Mouse (Mus musculus): ENCODE data around the gene Abcc2. TPM values are rescaled to one million over a fixed set of nuclear protein-coding genes. Genes with fewer than 3 reads are reported as not detected.

Abcc2 gene
- under 1 TPM; 0.13 to 0.20 TPM for total RNA-seq (2021)
- long read RNA-seq, experiment 1 = 0 reads
- long read RNA-seq, experiment 2 = 0 reads

DNA sequence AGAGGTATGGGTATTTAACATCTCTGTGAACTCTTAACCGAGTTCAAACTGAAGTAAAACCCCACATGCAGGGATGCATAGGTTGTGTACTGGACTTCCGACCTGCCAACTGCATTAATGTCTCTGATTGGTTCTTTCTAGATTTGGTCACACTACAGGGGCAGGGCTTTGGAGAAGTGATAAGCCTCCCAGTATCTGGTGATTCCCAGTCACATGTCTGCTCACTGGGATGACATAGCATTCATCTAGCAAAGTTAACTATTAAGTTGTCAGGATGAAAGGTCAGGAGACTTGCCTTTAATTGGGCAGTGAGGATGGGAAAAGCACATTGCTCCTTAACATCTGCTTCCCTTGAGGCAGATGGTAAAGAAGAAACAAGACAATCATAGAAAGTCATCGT, at the start of gene Abcc2:
Gene Abcc2, plus strand, starts transcription at position 213 of the 400 bp plus-strand sequence.
- no peak for DNase-seq (ENCODE audit: low spot score in 2 of 2)

DNA sequence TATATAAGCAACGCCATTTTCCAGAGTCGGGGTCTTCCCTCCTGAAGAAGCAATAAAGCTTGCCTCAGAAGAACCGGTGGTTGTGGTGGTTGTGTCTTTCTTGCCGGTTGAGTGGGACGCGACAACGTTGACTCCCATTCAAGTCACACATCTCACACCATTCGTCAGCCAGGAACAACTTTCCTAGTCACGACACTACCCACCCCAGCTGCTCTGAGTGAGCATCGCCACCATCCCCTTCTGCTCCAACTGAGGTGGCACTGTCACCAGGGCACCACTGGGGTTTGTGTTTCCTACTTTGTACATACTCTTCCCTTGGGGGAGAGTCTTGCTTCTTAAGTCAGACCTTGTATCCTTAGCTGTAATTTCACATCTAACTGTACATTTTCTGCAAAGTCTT, 43.6 kb upstream of the Abcc2 start:
- DNase-seq (ENCODE audit: low spot score in 2 of 2) = no peak

GRCm38 (mm10) chr19:43743401-43743800, 38.6 kb upstream of the Abcc2 start:
- DNase-seq (ENCODE audit: low spot score in 2 of 2) = no peak

- DNase-seq (ENCODE audit: low spot score in 2 of 2) = no peak
Measured at GRCm38 (mm10) chr19:43745740-43746139, 36.3 kb upstream of the Abcc2 start.

DNA sequence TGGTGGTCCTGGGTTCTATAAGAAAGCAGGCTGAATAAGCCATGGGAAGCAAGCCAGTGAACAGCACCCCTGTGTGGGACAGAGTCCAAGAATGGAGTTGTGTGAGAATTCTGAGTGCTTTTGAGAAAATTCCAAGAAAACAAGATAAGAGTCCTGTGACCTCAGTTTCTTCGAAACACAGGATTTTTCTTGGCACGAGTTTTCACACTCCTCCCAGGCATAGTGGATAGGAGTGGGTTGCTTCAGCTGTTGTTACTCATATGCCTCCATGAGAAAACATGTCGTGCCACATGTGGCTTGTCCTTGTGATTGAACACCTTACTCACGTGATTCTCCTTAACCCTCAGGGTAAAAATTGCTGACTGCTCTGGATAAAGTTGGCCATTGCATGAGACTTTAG, 34.1 kb upstream of the Abcc2 start:
- DNase-seq (ENCODE audit: low spot score in 2 of 2) = no peak

GRCm38 (mm10) chr19:43750008-43750407, 32.0 kb upstream of the Abcc2 start:
- no peak for DNase-seq (ENCODE audit: low spot score in 2 of 2)

GRCm38 (mm10) chr19:43752489-43753225, 29.3 kb upstream of the Abcc2 start, which contains the start of the genes Cutc and Cox15:
Cutc (plus strand) TSS chr19:43752996.
Cox15 (minus strand) TSS chr19:43753000.
- peak; percentile 98 for DNase-seq (ENCODE audit: low spot score in 2 of 2)

DNA sequence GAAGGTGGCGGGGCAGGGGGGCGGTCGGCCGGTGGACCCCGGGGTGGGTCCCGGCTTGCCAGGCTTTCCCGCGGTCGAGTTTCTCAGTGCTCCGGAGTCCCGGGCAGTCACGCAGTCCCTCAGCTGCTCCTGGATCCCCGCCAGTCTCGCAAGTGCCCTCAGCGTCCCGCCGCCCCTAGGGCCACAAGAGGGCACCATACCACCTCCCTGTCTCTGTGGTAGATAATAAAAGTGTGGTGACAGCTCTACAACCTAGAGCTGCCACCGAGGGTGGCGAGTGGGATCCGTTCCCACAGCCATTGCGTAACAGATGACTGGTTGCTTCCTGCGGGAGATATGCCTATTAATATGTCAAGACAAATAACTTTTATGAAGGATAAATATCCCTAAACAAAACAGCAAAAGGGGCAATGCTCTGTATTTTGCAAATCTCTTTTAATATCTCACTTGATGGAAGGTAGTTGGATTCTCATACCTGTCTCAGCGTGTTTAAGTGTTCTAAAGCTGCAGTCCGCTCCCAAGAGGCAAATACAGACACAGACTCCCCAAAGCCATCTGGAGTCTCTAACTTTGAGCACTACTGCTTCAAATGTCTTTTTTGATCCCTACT, 28.7 kb upstream of the Abcc2 start:
- DNase-seq (ENCODE audit: low spot score in 2 of 2) = peak; percentile 90 to 91

DNA sequence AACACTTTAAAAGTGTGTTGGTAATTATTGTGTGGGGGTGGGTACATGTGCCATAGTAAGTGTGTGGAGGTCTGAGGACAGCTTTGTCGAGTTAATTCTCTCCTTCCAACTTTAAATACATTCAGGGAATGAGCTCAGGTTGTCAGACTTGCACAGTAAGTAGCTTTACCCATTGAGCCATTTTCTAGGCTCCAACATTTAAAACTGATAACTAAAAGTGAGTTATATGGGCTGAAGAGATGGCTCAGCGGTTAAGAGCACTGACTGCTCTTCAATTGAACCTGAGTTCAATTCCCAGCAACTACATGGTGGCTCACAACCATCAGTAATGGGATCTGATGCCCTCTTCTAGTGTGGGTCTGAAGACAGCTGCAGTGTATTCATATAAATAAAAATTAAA, 27.8 kb upstream of the Abcc2 start:
- no peak for DNase-seq (ENCODE audit: low spot score in 2 of 2)

- DNase-seq (ENCODE audit: low spot score in 2 of 2) = no peak
Measured at GRCm38 (mm10) chr19:43754872-43755271, 27.1 kb upstream of the Abcc2 start.

DNA sequence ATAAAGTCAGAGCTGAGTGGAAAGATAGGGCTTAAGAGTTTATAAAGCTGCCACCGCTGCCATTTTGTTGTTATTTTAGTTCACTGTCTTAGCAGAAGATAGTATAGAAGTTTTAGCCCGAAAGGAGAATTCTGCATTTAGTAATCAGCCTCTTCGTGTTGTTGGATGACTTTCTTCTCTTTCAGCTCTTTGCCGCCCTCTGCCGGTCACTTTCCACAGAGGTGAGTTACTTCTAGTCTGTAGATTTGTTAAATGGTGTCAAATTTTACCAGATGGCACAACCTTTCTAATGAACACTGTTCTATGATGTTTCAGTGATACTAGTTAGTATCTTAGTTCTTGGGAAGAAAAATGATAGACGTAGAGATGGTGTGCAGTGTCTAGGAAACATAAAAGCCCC, 21.5 kb upstream of the Abcc2 start:
- DNase-seq (ENCODE audit: low spot score in 2 of 2) = peak; percentile 61 to 75

GRCm38 (mm10) chr19:43761543-43762256, 20.3 kb upstream of the Abcc2 start:
- no peak for DNase-seq (ENCODE audit: low spot score in 2 of 2)

GRCm38 (mm10) chr19:43762410-43762809, 19.6 kb upstream of the Abcc2 start:
- no peak for DNase-seq (ENCODE audit: low spot score in 2 of 2)

DNA sequence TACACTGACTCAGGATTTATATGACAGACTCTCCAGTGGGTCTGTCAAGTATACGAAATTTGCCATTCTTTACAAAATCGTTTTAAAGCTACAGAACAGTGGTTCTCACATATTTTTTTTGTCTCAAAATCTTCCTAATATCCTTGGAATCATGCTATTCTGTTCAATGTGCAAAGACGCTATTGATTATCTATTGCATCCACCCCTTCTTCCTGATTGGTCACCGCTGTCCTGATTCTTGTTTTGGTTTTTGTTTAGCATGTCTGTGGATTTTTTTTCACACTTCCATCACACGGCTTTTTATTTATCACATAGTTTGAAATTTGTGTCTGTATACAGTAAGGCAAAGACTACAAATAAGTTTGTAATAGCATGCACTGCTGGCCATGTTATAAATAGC, 15.5 kb upstream of the Abcc2 start:
- no peak for DNase-seq (ENCODE audit: low spot score in 2 of 2)

- no peak for DNase-seq (ENCODE audit: low spot score in 2 of 2)
Measured at GRCm38 (mm10) chr19:43767549-43768322, 14.3 kb upstream of the Abcc2 start.

DNA sequence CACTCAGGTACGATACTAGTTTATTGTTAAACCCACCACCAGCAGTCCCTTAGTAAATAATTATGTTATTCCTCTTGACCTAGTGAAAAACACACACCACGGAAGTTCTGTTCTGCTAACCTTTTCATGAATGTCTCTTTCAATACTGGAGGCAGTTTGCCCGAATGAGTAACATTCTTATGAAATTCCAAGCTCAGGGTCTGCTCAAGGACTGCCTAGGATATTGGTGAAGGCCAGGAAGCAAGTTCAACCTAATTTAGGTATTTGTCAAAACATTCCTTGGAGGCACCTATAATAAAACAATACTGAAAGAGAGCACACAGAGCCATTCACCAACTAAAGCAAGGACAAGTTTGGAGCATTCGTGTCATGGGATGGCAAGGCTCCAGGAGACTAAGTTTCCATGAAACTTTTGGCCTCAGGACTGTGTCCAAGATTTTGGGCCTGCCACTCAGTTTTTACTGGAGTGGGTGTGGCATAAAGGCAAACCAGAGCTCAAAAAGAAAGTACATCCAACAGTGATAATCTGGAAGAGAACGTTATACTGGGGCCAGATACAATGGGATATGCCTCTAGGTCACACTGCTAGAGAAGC, 12.5 kb upstream of the Abcc2 start:
- DNase-seq (ENCODE audit: low spot score in 2 of 2) = no peak

DNA sequence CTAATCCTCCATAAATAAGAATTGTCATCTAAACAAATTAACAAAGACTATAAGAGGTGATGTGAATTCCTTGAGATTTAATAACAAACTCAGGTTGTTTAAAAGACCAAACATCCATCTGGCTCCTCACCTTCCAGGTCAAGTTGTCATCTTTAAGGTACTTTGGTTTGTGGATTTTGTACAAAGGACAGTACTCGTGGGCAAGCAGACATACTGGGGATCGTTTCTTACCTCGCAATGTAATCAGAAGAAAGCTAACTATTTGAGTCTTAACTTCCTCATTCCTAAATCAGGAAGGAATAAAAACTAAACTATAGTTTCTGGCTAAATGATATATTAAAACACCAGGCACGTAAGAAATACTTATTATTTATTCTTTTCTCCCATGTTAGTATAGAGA, 11.4 kb upstream of the Abcc2 start:
- no peak for DNase-seq (ENCODE audit: low spot score in 2 of 2)

- no peak for DNase-seq (ENCODE audit: low spot score in 2 of 2)
Measured at GRCm38 (mm10) chr19:43771499-43771969, 10.5 kb upstream of the Abcc2 start.

DNA sequence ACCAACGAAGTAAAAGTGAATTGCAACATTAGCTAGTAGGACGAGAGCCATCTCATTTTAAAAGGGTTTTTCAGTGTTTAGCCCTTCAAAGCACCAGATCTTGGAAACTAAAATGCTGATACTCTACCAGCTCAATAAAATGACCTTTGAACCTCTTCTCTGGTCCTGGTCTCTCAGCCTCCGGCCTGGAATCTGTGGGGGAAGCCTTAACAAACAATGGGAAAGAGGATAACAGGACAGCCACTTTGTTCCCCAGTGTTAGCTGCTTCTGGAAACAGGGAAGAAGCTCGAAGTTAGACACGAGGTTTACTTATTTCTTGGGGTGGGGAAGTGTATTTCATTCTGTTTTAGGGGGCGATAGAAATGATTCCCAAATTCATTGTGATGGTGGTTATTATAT, 9.7 kb upstream of the Abcc2 start:
- DNase-seq (ENCODE audit: low spot score in 2 of 2) = no peak

DNA sequence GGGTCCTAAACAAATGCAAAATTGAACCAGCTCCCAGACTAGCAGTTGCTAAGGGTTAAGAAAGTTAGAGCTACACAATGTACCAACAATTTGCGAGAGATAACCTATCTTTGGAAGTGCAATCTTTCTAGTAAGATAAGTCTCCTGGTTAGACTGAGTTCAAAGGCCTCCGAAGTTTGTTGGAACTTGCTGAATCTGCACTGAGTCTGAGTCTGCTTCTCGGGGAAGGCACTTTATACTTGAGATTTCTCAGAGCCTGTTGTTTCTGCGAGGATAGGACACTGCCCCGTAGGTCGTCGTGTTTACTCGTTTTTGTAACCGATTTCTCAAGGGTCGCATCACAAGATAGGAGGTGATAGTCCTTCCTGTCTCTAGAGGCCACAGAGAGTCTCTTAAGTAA, 6.6 kb upstream of the Abcc2 start:
- DNase-seq (ENCODE audit: low spot score in 2 of 2) = no peak

DNA sequence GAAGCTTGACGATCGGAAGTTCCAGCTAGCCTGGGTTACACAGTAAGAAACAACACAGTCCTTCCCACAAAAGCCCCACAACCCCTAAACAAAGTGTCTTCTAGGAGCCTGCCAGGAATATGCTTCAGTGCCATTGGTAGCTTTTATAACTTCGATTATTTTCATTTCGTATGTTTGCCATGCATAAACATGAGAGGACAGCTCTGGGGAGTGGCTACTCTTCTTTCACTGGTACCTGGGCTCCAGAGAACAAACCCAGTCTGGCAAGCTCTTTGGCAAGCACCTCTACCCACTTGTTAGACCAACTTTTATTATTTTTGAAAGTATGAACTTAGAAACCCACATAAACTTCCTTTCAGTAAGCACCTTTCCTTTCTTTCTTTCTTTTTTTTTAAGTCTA, 5.4 kb upstream of the Abcc2 start:
- no peak for DNase-seq (ENCODE audit: low spot score in 2 of 2)
